Mouse (Mus musculus) ovary, postnatal 10 days (tissue): ENCODE measurements around the gene Olfr324.

ENCODE experiments used
- DNase-seq: peaks from one replicate; pipeline ENCODE4 v3.0.0; 2022; ENCODE audit warnings: low spot score

Olfr324 gene

DNA sequence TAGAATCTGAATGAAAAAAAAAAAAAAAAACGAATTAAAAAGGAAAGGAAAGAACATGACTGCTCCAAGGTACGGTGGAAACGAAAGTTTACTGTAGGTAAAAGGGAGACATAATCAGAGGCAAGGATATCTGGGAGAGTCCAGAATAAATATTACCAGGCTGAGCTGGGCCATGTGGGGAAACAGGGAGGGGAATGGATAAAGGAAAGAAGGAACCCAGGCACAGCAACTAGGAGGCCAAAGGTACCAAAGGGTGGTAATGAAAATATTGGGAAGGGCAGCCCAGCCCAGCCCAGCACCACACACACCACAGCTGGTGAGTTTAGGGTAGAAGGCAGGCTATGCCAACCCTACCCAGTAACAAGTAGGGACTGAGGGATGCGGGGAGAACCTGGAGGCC lies 40.0 kb downstream of the Olfr324 start:
- DNase-seq = no peak

DNA sequence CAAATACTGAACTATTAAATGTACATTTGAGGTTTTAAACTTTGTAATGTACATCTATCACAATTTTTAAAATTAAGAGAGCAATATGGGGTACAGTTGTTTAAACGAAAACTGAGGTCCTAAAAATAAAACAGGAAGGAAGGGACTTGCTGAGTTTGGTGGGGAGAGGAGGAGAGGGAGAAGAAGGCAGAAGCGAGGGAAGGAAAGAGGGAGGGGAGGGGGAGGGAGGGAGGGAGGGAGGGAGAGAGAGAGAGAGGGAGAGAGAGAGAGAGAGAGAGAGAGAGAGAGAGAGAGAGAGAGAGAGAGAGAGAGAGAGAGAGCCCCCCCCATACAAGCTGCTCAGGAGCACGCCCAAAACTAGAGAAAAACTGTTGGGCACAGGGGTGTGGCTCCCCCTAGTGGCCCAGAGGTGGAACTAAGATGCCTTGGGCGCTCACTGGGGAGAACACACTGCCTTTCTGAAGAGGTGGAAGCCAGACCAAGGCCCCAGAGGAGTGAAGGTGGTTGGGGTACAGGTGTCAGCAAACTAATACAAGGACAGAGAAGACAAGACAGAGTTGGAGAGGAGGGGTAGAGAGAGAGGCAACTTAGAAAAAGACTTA lies 41.6 kb downstream of the Olfr324 start:
- peak; percentile 18 for DNase-seq

DNA sequence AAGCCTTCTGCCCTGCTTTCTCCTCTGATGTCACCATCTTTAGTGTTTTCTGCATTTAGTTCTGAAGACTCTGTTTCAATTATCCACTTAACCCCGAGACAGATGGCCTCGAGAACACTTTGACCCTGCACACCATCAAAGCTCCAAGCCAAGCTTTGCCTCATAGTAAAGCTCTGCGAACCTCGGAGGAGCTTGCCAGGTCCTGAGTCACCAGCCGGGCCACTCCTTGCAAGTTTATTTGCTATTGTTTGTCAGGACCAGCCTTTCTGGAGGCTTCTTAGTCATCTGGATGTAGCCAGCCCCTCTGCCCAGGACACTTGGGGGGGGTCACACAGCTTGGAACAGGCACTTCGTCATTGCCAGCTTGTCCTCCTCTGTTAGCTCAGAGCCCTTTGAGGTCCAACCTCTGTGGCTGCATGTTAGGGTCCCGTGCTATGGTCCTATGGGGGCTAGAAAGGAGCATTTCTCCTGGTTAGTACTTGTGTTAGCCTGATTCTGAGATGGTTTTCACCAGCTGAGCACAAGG lies 43.3 kb downstream of the Olfr324 start:
- no peak for DNase-seq

DNA sequence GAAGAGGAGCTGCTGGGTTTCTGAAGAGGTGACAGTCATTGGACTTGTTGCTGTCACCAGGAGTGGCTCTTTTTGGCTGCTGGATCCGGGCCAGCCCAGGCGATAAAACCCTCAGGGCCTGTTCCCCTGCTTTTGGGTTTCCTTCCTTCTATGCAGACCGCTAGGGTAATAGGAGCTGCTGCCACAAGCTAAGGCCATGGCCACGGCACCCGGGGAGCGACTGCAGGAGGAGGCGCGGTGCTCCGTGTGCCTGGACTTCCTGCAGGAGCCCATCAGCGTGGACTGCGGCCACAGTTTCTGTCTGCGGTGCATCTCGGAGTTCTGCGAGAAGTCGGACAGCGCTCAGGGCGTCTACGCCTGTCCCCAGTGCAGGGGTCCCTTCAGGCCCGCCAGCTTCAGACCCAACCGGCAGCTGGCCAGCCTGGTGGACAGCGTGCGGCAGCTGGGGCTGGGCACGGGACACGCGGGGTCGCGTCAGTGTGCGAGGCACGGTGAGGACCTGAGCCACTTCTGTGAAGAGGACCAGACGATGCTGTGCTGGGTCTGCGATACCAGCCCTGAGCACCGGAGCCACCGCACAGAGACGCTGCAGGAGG lies 45.5 kb downstream of the Olfr324 start, which contains the start of gene Trim58:
Trim58 (plus strand) TSS at position 194 of the 596 bp plus-strand sequence.
- no peak for DNase-seq

DNA sequence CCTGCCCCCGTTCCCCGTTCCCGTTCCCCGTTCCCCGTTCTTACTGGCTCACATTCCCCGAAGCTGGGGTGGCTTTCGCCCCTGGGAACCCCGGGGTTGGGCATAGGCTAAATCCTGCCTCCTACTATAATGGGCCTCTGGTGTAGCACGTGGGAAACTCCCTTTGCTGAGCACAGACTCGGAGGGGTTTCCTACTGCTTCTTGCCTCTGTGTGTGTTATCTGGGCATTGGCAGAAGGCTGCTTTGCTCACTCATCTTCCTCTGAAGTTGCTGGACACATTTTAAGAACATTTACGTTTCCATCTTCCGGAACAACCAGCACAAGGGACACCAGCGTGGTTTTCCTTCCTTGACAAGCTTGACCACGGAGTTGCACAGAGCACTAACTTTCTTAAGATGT lies 46.1 kb downstream of the Olfr324 start:
- DNase-seq = no peak

DNA sequence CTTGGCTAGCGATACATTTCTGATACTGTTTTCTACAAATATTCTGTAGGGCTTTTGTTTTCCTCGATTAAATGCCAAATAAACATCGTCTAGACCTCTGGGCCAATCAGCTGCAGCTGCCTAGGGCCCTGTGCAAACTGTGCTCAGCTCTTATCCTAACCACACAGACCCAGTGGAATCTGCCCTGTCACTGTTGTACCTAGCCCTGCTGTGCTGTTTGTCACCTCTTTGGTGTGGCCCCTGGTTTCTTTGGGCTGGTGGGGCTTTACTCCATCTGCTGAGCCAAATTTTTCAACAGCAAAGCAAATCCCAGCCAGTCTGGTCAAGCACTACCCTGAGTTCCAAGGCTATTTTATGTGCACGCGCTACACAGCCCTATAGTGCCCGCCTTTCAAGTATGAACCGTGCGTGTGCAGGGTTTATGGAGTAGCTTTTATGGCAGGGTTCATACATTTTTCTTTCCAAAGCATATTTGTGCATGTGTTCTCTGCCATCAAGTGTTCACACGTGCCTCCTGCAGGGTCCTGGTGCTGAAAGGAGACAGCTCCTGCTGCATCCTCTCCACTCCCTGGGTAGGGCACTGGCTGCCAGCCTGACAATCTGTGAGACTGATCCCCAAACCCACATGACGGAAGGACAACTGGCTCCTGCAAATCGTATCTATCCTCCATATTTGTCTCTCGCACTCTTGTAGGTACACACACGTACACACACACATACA lies 46.9 kb downstream of the Olfr324 start:
- no peak for DNase-seq

DNA sequence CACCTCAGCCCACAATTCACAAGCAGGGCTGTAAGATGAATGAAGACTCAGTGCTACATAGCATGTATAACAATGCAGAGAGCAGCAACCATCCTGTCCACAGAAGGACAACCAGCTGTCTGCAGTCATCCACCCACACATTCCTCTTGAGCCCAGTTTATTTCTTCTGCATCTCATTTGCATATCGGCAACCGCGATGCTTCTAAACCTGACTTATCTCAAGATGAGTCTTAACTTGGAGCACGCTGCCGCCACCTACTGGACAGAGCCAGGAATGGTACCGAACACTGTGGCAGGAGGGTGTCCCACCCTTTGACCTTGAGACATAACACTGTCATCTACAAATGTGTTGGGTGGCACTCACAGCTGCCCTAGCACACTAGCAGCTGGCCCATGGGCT lies 48.4 kb downstream of the Olfr324 start:
- DNase-seq = no peak
